Mouse (Mus musculus) midbrain, embryonic 11.5 days (tissue): ENCODE data around the gene Sorcs1. TPM values are rescaled to one million over a fixed set of nuclear protein-coding genes. Genes with fewer than 3 reads are reported as not detected.
A peak's percentile ranks its signal among the peaks of the same experiment; 100 is the strongest.

ENCODE experiments used
- ATAC-seq: fragments of 200-750 bp; cut with Nextera tagmentation; 2 replicates; pipeline ENCODE4 v1.8.0; 2017; ENCODE audit warnings: moderate TSS enrichment, moderate library complexity; ENCODE audit not compliant: low FRiP score
- DNase-seq: peaks from one replicate; pipeline ENCODE4 v3.0.0; 2015; ENCODE audit warnings: low spot score; ENCODE audit errors: missing footprints
- H3K27ac ChIP-seq: fragments of 300-500 bp; sonication (generic); 2 replicates; pipeline ENCODE4 v1.5.1; 2014; ENCODE audit warnings: low read depth, low read length
- H3K27me3 ChIP-seq: fragments of 300-500 bp; sonication (generic); 2 replicates; pipeline ENCODE4 v1.6.1; 2014; ENCODE audit warnings: mild to moderate bottlenecking, low read length, moderate library complexity, mixed read lengths; ENCODE audit not compliant: control insufficient read depth, insufficient read depth
- H3K36me3 ChIP-seq: fragments of 300-500 bp; sonication (generic); 2 replicates; pipeline ENCODE4 v1.6.1; 2014; ENCODE audit warnings: mild to moderate bottlenecking, low read length, moderate library complexity, mixed read lengths; ENCODE audit not compliant: control insufficient read depth, insufficient read depth
- H3K4me1 ChIP-seq: fragments of 300-500 bp; sonication (generic); 2 replicates; pipeline ENCODE4 v1.6.1; 2014; ENCODE audit warnings: low read length; ENCODE audit not compliant: control insufficient read depth, insufficient read depth
- H3K4me2 ChIP-seq: fragments of 300-500 bp; sonication (generic); 2 replicates; pipeline ENCODE4 v1.6.1; 2014; ENCODE audit warnings: mild to moderate bottlenecking, moderate library complexity
- H3K4me3 ChIP-seq: fragments of 300-500 bp; sonication (generic); 2 replicates; pipeline ENCODE4 v1.5.1; 2014; ENCODE audit warnings: low read depth, low read length
- H3K9ac ChIP-seq: fragments of 300-500 bp; sonication (generic); 2 replicates; pipeline ENCODE4 v1.6.1; 2014; ENCODE audit warnings: low read length
- H3K9me3 ChIP-seq: fragments of 300-500 bp; sonication (generic); 2 replicates; pipeline ENCODE4 v1.6.1; 2016; ENCODE audit warnings: low read length; ENCODE audit not compliant: control insufficient read depth
- WGBS: fragments of 180-500 bp; shearing (Covaris S2); extraction: QIAGEN DNeasy Blood & Tissue Kit; methylation state at CpG from one replicate; pipeline ENCODE4 v1.1.7; 2014; 5-methylcytosine and 5-hydroxymethylcytosine counted together
- polyA plus RNA-seq: library from polyadenylated mRNA; unstranded; fragments of >200 nt; fragmentation: Nextera tagmentation; extraction: Ambion mirVana; gene quantifications from 2 replicates; pipeline ENCODE4 v1.2.1, GENCODE M21; 2014

Sorcs1 gene
- polyA plus RNA-seq, 1 experiment from 2014 or later, result 2.0 TPM

- ATAC-seq (no peak), DNase-seq (no peak)
- H3K4me1 ChIP-seq, result no peaks in the 10 kb centered on the region
- no peaks in the 10 kb centered on the region for H3K36me3 ChIP-seq
- WGBS, result 86% methylated on average over 2 of the region's 2 CpGs
- no peak overlapping the region for H3K4me3 ChIP-seq
- H3K4me2 ChIP-seq, result no peak overlapping the region
- no peaks in the 10 kb centered on the region for H3K27me3 ChIP-seq
- no peak overlapping the region for H3K9ac ChIP-seq
- H3K27ac ChIP-seq, result no peak overlapping the region
- H3K9me3 ChIP-seq, result no peaks in the 10 kb centered on the region
These were observed 371.4 kb downstream of the Sorcs1 start for GRCm38 (mm10) chr19:50307046-50307445.

GRCm38 (mm10) chr19:50294205-50294604, 384.2 kb downstream of the Sorcs1 start:
- H3K4me3 ChIP-seq, result no peak overlapping the region
- WGBS, result 91% methylated on average over 7 of the region's 7 CpGs
- no peak for ATAC-seq

GRCm38 (mm10) chr19:50264450-50264849, 414.0 kb downstream of the Sorcs1 start:
- H3K4me3 ChIP-seq, result no peak overlapping the region
- no peak overlapping the region for H3K9ac ChIP-seq
- DNase-seq (no peak), ATAC-seq (no peak)
- H3K4me2 ChIP-seq, result no peak overlapping the region
- WGBS, result 79% methylated on average over 1 of the region's 1 CpGs
- no peaks in the 10 kb centered on the region for H3K4me1 ChIP-seq
- H3K9me3 ChIP-seq, result no peaks in the 10 kb centered on the region
- no peak overlapping the region for H3K27ac ChIP-seq
- no peaks in the 10 kb centered on the region for H3K27me3 ChIP-seq
- H3K36me3 ChIP-seq, result no peaks in the 10 kb centered on the region

More at GRCm38 (mm10) chr19:50294205-50294604, 384.2 kb downstream of the Sorcs1 start:
- H3K4me2 ChIP-seq, result no peak overlapping the region
- H3K9me3 ChIP-seq, result no peaks in the 10 kb centered on the region
- no peaks in the 10 kb centered on the region; the same call in 1 of the 2 replicates for H3K4me1 ChIP-seq
- DNase-seq, result no peak
- no peak overlapping the region for H3K9ac ChIP-seq
- H3K36me3 ChIP-seq, result no peaks in the 10 kb centered on the region
- no peaks in the 10 kb centered on the region for H3K27me3 ChIP-seq
- no peak overlapping the region for H3K27ac ChIP-seq

GRCm38 (mm10) chr19:50258718-50259413, 419.6 kb downstream of the Sorcs1 start:
- WGBS, result 40% methylated on average over 16 of the region's 16 CpGs
- no peaks in the 10 kb centered on the region for H3K36me3 ChIP-seq
- H3K27me3 ChIP-seq, result no peaks in the 10 kb centered on the region
- no peak overlapping the region for H3K4me2 ChIP-seq
- H3K9ac ChIP-seq, result no peak overlapping the region
- H3K27ac ChIP-seq, result no peak overlapping the region
- ATAC-seq (peak; percentile 55; the same call in 1 of the 2 replicates), DNase-seq (peak; percentile 94)
- H3K4me3 ChIP-seq, result no peak overlapping the region
- no peaks in the 10 kb centered on the region for H3K4me1 ChIP-seq
- no peaks in the 10 kb centered on the region for H3K9me3 ChIP-seq

GRCm38 (mm10) chr19:50220476-50220875, 458.0 kb downstream of the Sorcs1 start:
- H3K36me3 ChIP-seq, result no peaks in the 10 kb centered on the region
- H3K27ac ChIP-seq, result no peak overlapping the region
- no peak overlapping the region for H3K9ac ChIP-seq
- no peak for ATAC-seq
- H3K27me3 ChIP-seq, result no peaks in the 10 kb centered on the region
- H3K4me2 ChIP-seq, result no peak overlapping the region
- H3K4me3 ChIP-seq, result no peak overlapping the region
- 83% methylated on average over 5 of the region's 5 CpGs for WGBS
- no peak for DNase-seq
- H3K9me3 ChIP-seq, result no peaks in the 10 kb centered on the region
- no peaks in the 10 kb centered on the region for H3K4me1 ChIP-seq

- no peaks in the 10 kb centered on the region for H3K9me3 ChIP-seq
- no peak overlapping the region; the same call in 1 of the 2 replicates for H3K27ac ChIP-seq
- no peaks in the 10 kb centered on the region for H3K36me3 ChIP-seq
- DNase-seq (no peak), ATAC-seq (peak; percentile 86)
- peaks cover 3% of the 10 kb centered on the region; the same call in 1 of the 2 replicates for H3K4me1 ChIP-seq
- no peaks in the 10 kb centered on the region for H3K27me3 ChIP-seq
- H3K4me2 ChIP-seq, result no peak overlapping the region
- H3K9ac ChIP-seq, result no peak overlapping the region
- WGBS, result 17% methylated on average over 7 of the region's 7 CpGs
- H3K4me3 ChIP-seq, result no peak overlapping the region
These were observed 463.8 kb downstream of the Sorcs1 start for GRCm38 (mm10) chr19:50214466-50215228.

GRCm38 (mm10) chr19:50210456-50210855, 468.0 kb downstream of the Sorcs1 start:
- no peaks in the 10 kb centered on the region for H3K9me3 ChIP-seq
- H3K36me3 ChIP-seq, result no peaks in the 10 kb centered on the region
- H3K27me3 ChIP-seq, result no peaks in the 10 kb centered on the region
- 44% methylated on average over 7 of the region's 7 CpGs for WGBS
- H3K9ac ChIP-seq, result no peak overlapping the region
- ATAC-seq (peak; percentile 43; the same call in 1 of the 2 replicates), DNase-seq (no peak)
- no peak overlapping the region for H3K27ac ChIP-seq
- H3K4me3 ChIP-seq, result no peak overlapping the region
- peaks cover 3% of the 10 kb centered on the region; the same call in 1 of the 2 replicates for H3K4me1 ChIP-seq
- H3K4me2 ChIP-seq, result no peak overlapping the region

GRCm38 (mm10) chr19:50204341-50204740, 474.1 kb downstream of the Sorcs1 start:
- Histone ChIP-seq H3K4me1 (no peaks in the 10 kb centered on the region), H3K27me3 (no peaks in the 10 kb centered on the region), H3K4me3 (no peak overlapping the region), H3K4me2 (no peak overlapping the region), H3K9ac (no peak overlapping the region), H3K36me3 (no peaks in the 10 kb centered on the region), H3K9me3 (no peaks in the 10 kb centered on the region), H3K27ac (no peak overlapping the region)
- no peak for ATAC-seq
- 68% methylated on average over 6 of the region's 6 CpGs for WGBS
- no peak for DNase-seq

- H3K9ac ChIP-seq, result no peak overlapping the region
- no peaks in the 10 kb centered on the region for H3K4me1 ChIP-seq
- no peak overlapping the region for H3K27ac ChIP-seq
- no peak overlapping the region for H3K4me2 ChIP-seq
- 85% methylated on average over 1 of the region's 1 CpGs for WGBS
- no peaks in the 10 kb centered on the region for H3K27me3 ChIP-seq
- ATAC-seq (no peak), DNase-seq (no peak)
- no peaks in the 10 kb centered on the region for H3K9me3 ChIP-seq
- H3K36me3 ChIP-seq, result no peaks in the 10 kb centered on the region
- H3K4me3 ChIP-seq, result no peak overlapping the region
These were observed 481.9 kb downstream of the Sorcs1 start for GRCm38 (mm10) chr19:50196592-50196991.
